Mouse (Mus musculus) kidney, adult 11 months (tissue): Measurements from ENCODE around the gene P2rx6.
"Not testable (repeated sequence)": the region's sequence is repeated elsewhere in the genome, so short reads cannot be mapped to it uniquely, and the experiment has no call there.

Source experiments
- DNase-seq: peaks from one replicate; pipeline ENCODE4 v3.0.0; 2022

Gene P2rx6

GRCm38 (mm10) chr16:17563580-17563979 lies 1.9 kb downstream of the P2rx6 start:
- no peak for DNase-seq

GRCm38 (mm10) chr16:17564221-17564620 lies 2.5 kb downstream of the P2rx6 start:
- DNase-seq = no peak

DNA sequence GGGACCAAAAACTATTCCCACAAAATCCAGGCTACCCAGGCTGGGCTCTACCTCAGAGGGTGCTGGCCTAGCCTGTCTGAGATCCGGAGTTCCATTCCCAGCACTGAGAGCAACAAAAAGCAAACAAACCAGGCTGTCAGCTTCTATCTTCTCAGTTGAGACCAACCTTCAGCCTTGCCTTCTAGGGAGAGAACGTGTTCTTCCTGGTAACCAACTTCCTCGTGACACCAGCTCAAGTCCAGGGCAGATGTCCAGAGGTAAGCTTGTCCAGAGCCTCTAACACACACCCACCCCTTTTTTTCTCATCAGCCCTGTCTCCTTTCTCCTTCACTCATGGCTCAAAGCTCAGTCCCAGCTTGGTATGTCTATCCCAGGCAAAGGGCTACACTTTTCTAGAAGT lies 3.1 kb downstream of the P2rx6 start:
- DNase-seq = no peak

DNA sequence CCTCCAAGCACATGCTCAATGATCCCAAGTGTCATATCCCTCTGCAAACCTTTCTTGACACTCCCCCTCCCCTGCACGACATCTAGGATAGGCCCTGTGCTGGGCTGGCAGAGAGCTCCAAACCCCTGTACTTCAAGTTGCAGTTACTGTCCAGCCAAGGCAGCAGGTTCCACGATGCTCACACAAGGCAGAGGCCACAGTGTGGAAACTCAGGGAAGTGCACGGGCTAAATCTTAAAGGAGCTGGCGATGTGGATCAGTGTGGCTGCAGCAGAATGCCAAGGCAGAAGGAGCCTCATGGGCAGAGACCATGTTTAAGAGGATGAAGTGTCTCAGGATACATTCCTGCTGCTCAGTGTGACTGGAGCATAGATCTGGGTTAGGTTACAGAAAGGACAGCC lies 4.5 kb downstream of the P2rx6 start:
- no peak for DNase-seq

DNA sequence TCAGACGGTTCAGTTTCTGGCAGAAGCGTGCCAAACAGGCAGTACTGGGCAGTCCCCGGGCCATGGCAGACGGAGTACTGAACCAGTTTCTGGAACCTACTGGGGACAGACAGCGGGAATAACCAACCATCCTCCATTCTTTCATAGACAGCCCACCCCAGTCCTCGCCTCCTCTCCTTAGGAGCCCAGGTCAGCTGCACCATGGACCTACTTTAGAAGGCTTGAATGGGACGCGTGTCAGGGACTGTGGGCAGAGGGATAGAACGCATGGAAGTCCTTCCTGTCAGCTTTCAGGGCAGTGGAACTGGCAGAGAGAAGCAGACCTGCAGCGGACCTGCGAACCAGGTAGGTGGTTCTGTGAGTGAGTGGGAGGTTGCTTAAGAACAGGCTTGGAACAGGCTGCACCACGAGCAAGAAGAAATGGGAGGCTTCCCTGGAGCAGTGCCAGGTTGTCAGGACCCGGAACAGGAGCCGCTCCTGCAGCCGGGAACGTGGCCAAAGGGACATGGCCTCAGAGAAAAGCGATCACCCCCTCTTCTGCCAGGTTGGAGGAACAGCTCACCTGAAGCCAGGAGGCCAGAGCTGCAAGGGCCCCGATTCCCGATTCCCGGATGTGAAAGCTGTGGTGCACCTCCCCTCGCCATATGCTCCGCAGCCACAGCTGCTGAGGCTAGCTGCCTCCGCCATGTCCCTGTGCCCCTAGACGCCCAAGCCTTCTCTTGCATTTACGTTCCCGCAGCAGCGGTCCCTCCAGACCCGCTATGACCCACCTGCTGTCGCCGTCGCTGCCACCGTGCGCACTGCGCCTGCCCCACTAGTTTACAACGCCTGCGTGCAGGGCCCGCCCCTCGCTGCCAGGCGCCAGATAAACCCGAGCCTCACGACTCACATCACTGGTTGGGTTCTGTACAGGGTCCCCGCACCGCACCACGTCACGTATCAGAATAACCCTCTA lies 14.5 kb downstream of the P2rx6 start:
- peak; percentile 62 for DNase-seq

- no peak for DNase-seq
Measured at GRCm38 (mm10) chr16:17576825-17577215, 15.1 kb downstream of the P2rx6 start.

DNA sequence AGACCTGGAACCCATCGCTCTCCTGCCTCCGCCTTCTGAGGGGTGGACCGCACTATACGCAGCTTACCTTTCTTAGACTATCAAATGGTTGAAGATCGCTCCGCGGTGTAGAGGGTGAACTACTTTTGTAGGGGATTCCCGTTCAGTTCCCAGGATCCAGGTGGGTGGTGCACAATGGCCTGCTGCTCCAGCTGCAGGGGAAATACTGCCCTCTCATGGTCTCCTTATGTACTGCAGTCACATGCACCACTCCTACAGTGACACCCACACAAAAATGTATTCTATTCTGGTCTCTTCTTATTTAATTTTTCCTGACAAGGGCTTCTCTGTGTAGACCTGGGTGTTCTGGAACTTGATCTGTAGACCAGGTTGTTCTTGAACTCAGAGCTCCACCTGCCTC lies 21.4 kb downstream of the P2rx6 start, which contains the start of gene Slc7a4:
Gene Slc7a4, minus strand, starts transcription at position 151 of the 400 bp plus-strand sequence.
- no peak for DNase-seq

- no peak for DNase-seq
Measured at GRCm38 (mm10) chr16:17584555-17584954, 22.9 kb downstream of the P2rx6 start.

DNA sequence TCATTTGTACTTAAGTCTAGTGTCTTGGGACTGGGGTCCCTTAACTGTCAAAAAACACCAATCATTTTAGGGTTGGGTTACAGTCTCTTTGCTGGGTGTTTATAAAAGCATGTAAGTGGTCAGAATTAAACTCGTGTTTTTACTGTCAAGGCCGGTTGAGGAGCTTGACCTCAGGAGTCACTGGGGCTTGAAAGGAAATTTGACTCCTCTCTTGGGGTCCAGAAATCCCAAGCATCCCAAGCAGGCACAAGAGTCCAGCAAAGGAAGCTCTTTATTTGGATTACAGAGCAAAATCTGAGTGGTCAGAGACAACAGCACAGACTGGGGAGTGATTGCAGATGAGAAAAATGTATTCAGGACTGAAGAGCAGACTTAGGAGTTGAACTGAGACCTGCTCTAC lies 29.0 kb downstream of the P2rx6 start:
- DNase-seq = no peak

DNA sequence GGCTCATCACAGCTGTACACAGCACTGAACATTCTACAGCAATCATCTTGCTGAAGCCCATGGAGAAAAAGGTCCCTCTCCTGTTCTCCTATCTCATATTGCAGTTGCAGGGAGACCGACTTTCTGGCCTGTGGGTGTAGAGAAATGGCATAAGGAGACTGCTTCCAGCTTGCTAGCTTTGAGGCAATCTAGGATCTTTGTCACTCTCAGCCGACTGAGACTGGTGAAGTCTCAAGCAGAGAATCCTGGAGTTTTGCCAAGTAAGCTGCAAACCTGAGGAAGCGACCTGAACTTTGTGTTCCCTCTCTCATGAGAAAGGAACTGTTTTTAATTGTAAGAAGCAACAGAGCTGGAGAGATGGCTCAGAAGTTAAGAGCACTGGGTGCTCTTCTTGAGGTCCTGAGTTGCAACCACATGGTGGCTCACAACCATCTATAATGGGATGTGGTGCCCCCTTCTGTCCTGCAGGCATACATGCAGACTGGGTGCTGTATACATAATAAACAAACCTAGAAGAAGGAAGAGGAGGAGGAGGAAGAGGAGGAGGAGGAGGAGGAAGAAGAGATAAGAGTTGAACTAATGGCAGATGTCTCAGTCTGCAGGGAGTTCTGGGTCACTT lies 39.4 kb downstream of the P2rx6 start:
- no peak for DNase-seq

GRCm38 (mm10) chr16:17604941-17605340 lies 43.3 kb downstream of the P2rx6 start:
- DNase-seq = no peak

GRCm38 (mm10) chr16:17605684-17606083 lies 44.0 kb downstream of the P2rx6 start:
- no peak for DNase-seq

DNA sequence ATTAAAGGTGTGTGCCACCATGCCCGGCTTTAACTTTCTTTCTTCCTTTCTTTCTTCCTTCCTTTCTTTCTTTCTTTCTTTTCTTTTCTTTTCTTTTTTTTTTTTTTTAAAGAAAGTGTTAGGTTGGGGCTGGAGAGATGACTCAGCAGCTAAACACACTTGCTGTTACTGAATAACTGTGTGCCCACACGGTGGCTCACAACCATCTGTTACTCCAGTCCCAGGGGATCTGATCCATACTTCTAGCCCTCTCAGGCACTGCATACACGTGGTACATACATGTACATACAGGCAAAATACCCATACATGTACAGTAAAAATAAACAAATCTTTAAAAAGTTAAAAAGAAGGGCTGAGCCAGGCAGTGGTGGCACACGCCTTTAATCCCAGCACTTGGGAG lies 49.7 kb downstream of the P2rx6 start:
- DNase-seq = no peak

GRCm38 (mm10) chr16:17614740-17615139 lies 53.1 kb downstream of the P2rx6 start:
- DNase-seq = not testable (repeated sequence)

- DNase-seq = no peak
Measured at GRCm38 (mm10) chr16:17616212-17616611, 54.5 kb downstream of the P2rx6 start.

DNA sequence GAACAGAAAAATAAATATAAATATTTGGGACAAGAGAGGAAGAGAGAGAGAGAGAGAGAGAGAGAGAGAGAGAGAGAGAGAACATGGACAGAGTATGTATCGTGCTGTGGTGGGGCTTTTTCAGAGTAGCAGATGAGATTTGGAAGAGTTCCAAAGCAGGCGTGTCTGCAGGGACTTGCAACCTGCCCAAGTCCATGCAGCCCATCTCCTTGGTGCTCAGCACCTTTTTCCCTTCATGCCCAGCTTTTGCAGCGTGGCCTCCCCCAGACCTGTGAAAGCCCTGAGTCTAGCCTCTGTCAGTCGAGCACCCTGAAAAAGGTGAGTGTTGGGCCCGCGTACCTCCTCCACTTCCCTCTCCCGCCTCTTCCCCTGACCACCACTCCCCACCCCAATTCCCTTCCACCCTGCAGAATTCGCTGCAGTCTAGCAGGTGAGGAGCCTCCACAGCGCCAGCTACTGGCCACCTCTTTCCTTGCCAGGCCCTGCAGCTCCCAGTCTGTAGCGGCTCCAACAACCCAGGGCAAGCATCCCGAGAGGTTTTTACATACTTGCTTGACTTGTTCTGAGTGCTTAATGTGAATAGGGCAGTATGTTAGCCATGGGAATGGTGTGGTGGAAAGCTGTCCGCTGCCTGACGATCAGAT lies 56.4 kb downstream of the P2rx6 start:
- peak; percentile 40 for DNase-seq

- DNase-seq = peak; percentile 85
Measured at GRCm38 (mm10) chr16:17619198-17620105, 57.8 kb downstream of the P2rx6 start, which contains the start of gene Smpd4. Smpd4 (plus strand) TSS chr16:17619354.

- DNase-seq = no peak
Measured at GRCm38 (mm10) chr16:17621936-17622335, 60.3 kb downstream of the P2rx6 start.

DNA sequence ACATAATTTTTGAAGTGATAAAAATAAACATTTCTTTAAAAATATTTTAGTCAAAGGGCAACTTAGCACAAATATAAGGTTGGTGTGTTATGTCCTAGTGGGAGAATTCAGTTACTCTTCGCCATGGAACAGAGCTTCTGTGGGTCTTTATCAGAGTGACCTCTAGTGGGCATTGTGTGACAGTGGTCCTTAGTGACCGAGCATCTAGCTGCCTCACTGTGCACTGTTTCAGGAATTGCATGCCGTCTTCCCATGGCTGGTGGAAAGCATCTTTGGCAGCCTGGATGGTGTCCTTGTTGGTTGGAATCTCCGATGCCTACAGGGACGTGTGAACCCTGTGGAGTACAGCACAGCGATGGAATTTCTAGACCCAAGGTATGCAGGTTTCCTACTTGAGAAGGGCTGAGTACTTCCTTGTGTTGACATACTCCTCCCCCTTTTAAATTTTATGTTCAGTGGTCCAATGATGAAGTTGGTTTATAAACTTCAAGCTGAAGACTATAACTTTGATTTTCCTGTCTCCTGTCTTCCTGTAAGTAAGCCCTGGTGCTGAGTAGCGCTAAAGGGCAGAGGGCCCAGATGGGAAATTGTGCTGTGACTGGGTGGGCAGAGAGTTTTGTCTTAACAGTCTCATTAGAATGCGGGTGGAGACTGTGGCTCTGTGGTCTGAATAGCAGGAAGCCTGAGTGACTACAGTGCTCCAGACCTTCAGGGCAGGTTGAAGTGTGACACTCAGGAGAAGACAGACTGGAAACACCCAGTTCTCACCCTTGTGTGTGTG lies 64.0 kb downstream of the P2rx6 start:
- DNase-seq = no peak

DNA sequence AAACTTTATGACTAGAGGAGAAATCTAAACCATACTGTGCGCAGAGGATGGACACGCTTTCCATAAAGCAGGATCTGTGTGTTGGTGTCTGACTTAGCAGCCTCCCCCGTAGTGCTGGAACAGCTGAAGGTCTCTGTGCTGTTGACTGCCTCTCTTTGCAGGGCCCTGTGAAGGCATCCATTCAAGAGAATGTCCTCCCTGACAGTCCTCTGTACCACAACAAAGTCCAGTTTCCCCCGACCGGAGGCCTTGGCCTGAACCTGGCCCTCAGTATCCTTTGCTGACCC lies 64.5 kb downstream of the P2rx6 start:
- DNase-seq = no peak
